Mouse (Mus musculus) liver, adult 2 months (tissue): ENCODE results near the gene Cgref1.

Experiments used
- CTCF ChIP-seq: fragments of 200-500 bp; IDR thresholded peaks from 2 replicates; pipeline ENCODE4 v1.5.1; 2011; ENCODE audit warnings: low read depth, low read length, control low read depth
- POLR2A ChIP-seq: fragments of 200-500 bp; IDR thresholded peaks from 2 replicates; pipeline ENCODE4 v1.6.1; 2011; ENCODE audit warnings: low read length, control low read depth; ENCODE audit not compliant: insufficient read depth; ENCODE audit errors: extremely low read depth

DNA sequence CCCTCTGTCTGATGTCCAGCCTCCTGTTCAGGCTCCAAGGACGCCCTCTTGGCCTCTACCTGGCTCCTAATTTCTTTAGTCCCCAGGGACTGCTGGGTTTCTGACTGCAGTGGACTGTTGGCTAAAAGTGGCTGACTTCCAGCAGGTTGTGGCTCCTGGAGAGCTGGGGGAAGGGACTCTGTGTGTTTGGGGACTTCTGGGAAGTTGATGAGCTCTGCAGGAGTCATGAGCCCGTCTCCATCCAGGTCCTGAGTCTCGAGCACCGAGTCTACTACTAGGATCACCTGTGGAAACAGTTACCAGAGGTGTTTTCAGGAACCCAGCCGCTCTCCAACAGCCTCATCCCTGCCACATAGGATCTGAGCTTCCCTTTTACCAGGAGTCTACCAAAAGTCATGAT is 11.7 kb downstream of the Cgref1 start:
- TF ChIP-seq POLR2A (no peak), CTCF (no peak)
